ENCODE assay signal across 19 mouse cellular contexts in the genomic region with DNA sequence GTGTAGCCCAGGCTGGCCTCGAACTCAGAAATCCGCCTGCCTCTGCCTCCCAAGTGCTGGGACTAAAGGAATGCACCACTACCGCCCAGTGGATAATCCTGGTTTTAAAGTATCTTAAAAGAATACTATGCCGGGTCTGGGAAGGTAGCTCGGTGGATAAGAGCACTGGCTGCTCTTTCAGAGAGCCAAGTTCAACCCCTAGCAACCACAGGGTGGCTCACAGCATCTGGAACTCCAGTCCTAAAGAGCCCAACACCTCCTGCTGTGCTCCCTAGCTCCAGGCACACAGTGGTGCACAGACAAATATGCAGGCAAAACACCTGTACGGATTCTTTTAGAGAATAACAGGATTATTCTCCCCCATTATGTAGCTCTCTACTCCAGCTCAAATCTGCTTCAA.
DNase-seq lines count a peak whose midpoint lies in the region; ATAC-seq and TF ChIP-seq lines count a peak whose summit lies in the region.
"Had no signal": no experiment of that assay in that cellular context is flagged by ENCODE, and none has a peak within 500 bp of the region (broad histone marks: within the 10 kb centered on the region; RNA-seq: fewer than 3 reads in every experiment).

No protein-coding gene starts in this region.

- H3K4me3 ChIP-seq in midbrain, embryonic 11.5 days (ENCODE audit: low read depth, low read length), result no peak overlapping the region
- H3K4me3 ChIP-seq in midbrain, embryonic 13.5 days (replicated peaks), result no peak overlapping the region
- no peak overlapping the region for H3K4me3 ChIP-seq in ES-E14 (ENCODE audit: insufficient read depth in 1 of 2, low read depth in 1 of 2, low read length in 2 of 2, poor library complexity in 1 of 2, severe bottlenecking in 1 of 2)
- H3K4me3 ChIP-seq: embryonic facial prominence, embryonic 10.5 days; embryonic facial prominence, embryonic 12.5 days; forebrain, embryonic 13.5 days; forebrain, embryonic 15.5 days had no signal

- H3K4me1 ChIP-seq in midbrain, embryonic 11.5 days (ENCODE audit: control insufficient read depth, insufficient read depth, low read length), result no peaks in the 10 kb centered on the region
- H3K4me1 ChIP-seq in midbrain, embryonic 13.5 days (replicated peaks), result no peaks in the 10 kb centered on the region
- no peaks in the 10 kb centered on the region for H3K4me1 ChIP-seq in ES-E14 (ENCODE audit: control insufficient read depth in 2 of 2, insufficient read depth in 2 of 2, low read length in 2 of 2, poor library complexity in 1 of 2)
- H3K4me1 ChIP-seq: embryonic facial prominence, embryonic 10.5 days; embryonic facial prominence, embryonic 12.5 days; forebrain, embryonic 13.5 days; forebrain, embryonic 15.5 days had no signal

- H3K27me3 ChIP-seq in midbrain, embryonic 11.5 days (ENCODE audit: control insufficient read depth, insufficient read depth, low read length), result no peaks in the 10 kb centered on the region
- no peaks in the 10 kb centered on the region for H3K27me3 ChIP-seq in midbrain, embryonic 13.5 days
- H3K27me3 ChIP-seq: embryonic facial prominence, embryonic 12.5 days; forebrain, embryonic 13.5 days; forebrain, embryonic 15.5 days had no signal

- no peak overlapping the region for H3K4me2 ChIP-seq in midbrain, embryonic 11.5 days
- no peak overlapping the region for H3K4me2 ChIP-seq in midbrain, embryonic 13.5 days (replicated peaks)
- H3K4me2 ChIP-seq: embryonic facial prominence, embryonic 12.5 days; forebrain, embryonic 13.5 days; forebrain, embryonic 15.5 days had no signal

- peak; percentile 65 for DNase-seq in midbrain, embryonic 11.5 days (ENCODE audit: low spot score, missing footprints)
- DNase-seq in ES-E14 (ENCODE audit: low read depth, low spot score), result peak; percentile 54
- peak; percentile 82 for DNase-seq in ZHBTc4 (ENCODE audit: low read depth, low spot score)
- DNase-seq in retina, postnatal 1 day, result no peak
- DNase-seq in cerebellum, adult 11 months, result no peak
- DNase-seq: adrenal gland, adult 2 months; adrenal gland, postnatal 10 days; adrenal gland, postnatal 25 days; cerebellum, adult 11-12 months; cerebellum, adult 2 months; cerebellum, adult 9-10 months; cerebellum, postnatal 10 days; cerebellum, postnatal 25 days; forebrain, postnatal 0 days had no signal

- in situ Hi-C loops in ES-E14 (cut with MboI; ENCODE audit: low sequenced_read_pairs in 2 of 2, unreplicated experiment in 2 of 2), result no loop called here

- H3K9ac ChIP-seq in midbrain, embryonic 11.5 days (ENCODE audit: low read length), result no peak overlapping the region
- H3K9ac ChIP-seq in midbrain, embryonic 13.5 days (replicated peaks), result no peak overlapping the region
- H3K9ac ChIP-seq in ES-E14 (ENCODE audit: insufficient read depth, low read depth, low read length, poor library complexity, severe bottlenecking), result no peak overlapping the region
- H3K9ac ChIP-seq: embryonic facial prominence, embryonic 12.5 days; forebrain, embryonic 13.5 days; forebrain, embryonic 15.5 days; forebrain, postnatal 0 days had no signal

- H3K9me3 ChIP-seq in midbrain, embryonic 11.5 days (ENCODE audit: control insufficient read depth, low read length), result no peaks in the 10 kb centered on the region
- H3K9me3 ChIP-seq in midbrain, embryonic 13.5 days, result no peaks in the 10 kb centered on the region
- no peaks in the 10 kb centered on the region for H3K9me3 ChIP-seq in ES-E14 (ENCODE audit: control insufficient read depth, insufficient read depth, low read depth, low read length)
- H3K9me3 ChIP-seq: embryonic facial prominence, embryonic 10.5 days; embryonic facial prominence, embryonic 12.5 days; forebrain, embryonic 13.5 days; forebrain, embryonic 15.5 days had no signal

- no peaks in the 10 kb centered on the region for H3K36me3 ChIP-seq in midbrain, embryonic 11.5 days (ENCODE audit: control insufficient read depth, insufficient read depth, low read length)
- no peaks in the 10 kb centered on the region for H3K36me3 ChIP-seq in midbrain, embryonic 13.5 days
- no peaks in the 10 kb centered on the region for H3K36me3 ChIP-seq in ES-E14 (ENCODE audit: control insufficient read depth, insufficient read depth, low read length, poor library complexity, severe bottlenecking)
- H3K36me3 ChIP-seq: embryonic facial prominence, embryonic 10.5 days; embryonic facial prominence, embryonic 12.5 days; forebrain, embryonic 15.5 days had no signal

- 73% methylated on average over 6 of the region's 6 CpGs for WGBS in midbrain, embryonic 11.5 days
- WGBS in midbrain, embryonic 13.5 days, result 65% methylated on average over 6 of the region's 6 CpGs

- H3K27ac ChIP-seq in midbrain, embryonic 11.5 days (ENCODE audit: low read depth, low read length), result no peak overlapping the region
- no peak overlapping the region for H3K27ac ChIP-seq in midbrain, embryonic 13.5 days
- no peak overlapping the region for H3K27ac ChIP-seq in ES-E14 (ENCODE audit: insufficient read depth, low read depth, low read length, poor library complexity, severe bottlenecking)
- H3K27ac ChIP-seq: embryonic facial prominence, embryonic 10.5 days; embryonic facial prominence, embryonic 12.5 days; forebrain, embryonic 13.5 days; forebrain, embryonic 15.5 days had no signal

- ATAC-seq in midbrain, embryonic 11.5 days (ENCODE audit: low FRiP score), result no peak
- no peak for ATAC-seq in midbrain, embryonic 13.5 days
- ATAC-seq: forebrain, embryonic 13.5 days; forebrain, embryonic 15.5 days; forebrain, postnatal 0 days had no signal

TF ChIP-seq in ES-E14, 5 proteins besides CTCF, POLR2A, EP300 and RAD21:
- no peak for TF ChIP-seq ZNF384 (IDR thresholded peaks at IDR 0.05; ENCODE audit: low read depth, low read length)
- TF ChIP-seq MAFK (IDR thresholded peaks at IDR 0.05; ENCODE audit: insufficient read depth, low read depth, low read length), result no peak
- TF ChIP-seq CHD2 (IDR thresholded peaks at IDR 0.05; ENCODE audit: low read depth, low read length), result no peak
- TF ChIP-seq ZC3H11A (IDR thresholded peaks at IDR 0.05; ENCODE audit: borderline replicate concordance, low read depth, low read length), result no peak
- no peak for TF ChIP-seq HCFC1 (IDR thresholded peaks at IDR 0.05; ENCODE audit: borderline replicate concordance, insufficient read depth, low read length)

Comparison
In these comparisons a context has a peak if more than half of its experiments do, and no peak if none do; other contexts are left out.
1. DNase-seq: peak in midbrain, embryonic 11.5 days (single experiment), ES-E14 (single experiment) and ZHBTc4 (single experiment); none in retina, postnatal 1 day (single experiment) and cerebellum, adult 11 months (single experiment).